Mouse (Mus musculus): ENCODE measurements around the gene Smim7. TPM values are rescaled to one million over a fixed set of nuclear protein-coding genes. Genes with fewer than 3 reads are reported as not detected.

Smim7 gene
- polyA plus RNA-seq (2015; fragmentation: Illumina TruSeq; extraction: RNeasy Lipid Tissue Mini Kit (QIAGEN cat#74804); ENCODE audit: insufficient read depth, low replicate concordance): 77.6 TPM

GRCm38 (mm10) chr8:72570633-72571610, at the start of gene Smim7:
Gene Smim7 (minus strand): TSS chr8:72571088.

GRCm38 (mm10) chr8:72571611-72572473, 954 bp upstream of the Smim7 start, which contains the start of gene Tmem38a:
Gene Tmem38a (plus strand): TSS chr8:72572055.

GRCm38 (mm10) chr8:72547802-72548643, 22.9 kb downstream of the Smim7 start, which contains the start of gene Med26:
Gene Med26 (minus strand): TSS chr8:72548270.

Other genes with a start within 250 kb of the Smim7 start
- 83.9 TPM for gene Eps15l1, start 149.6 kb downstream of the Smim7 start, polyA plus RNA-seq (2015; fragmentation: Illumina TruSeq; extraction: RNeasy Lipid Tissue Mini Kit (QIAGEN cat#74804); ENCODE audit: insufficient read depth, low replicate concordance)
- 0.47 TPM for gene Calr3, start 127.2 kb downstream of the Smim7 start, polyA plus RNA-seq (2015; fragmentation: Illumina TruSeq; extraction: RNeasy Lipid Tissue Mini Kit (QIAGEN cat#74804); ENCODE audit: insufficient read depth, low replicate concordance)
- gene 1700030K09Rik, start 127.2 kb downstream of the Smim7 start, polyA plus RNA-seq (2015; fragmentation: Illumina TruSeq; extraction: RNeasy Lipid Tissue Mini Kit (QIAGEN cat#74804); ENCODE audit: insufficient read depth, low replicate concordance): 14.4 TPM
- 26.0 TPM for gene Cherp, start 95.9 kb downstream of the Smim7 start, polyA plus RNA-seq (2015; fragmentation: Illumina TruSeq; extraction: RNeasy Lipid Tissue Mini Kit (QIAGEN cat#74804); ENCODE audit: insufficient read depth, low replicate concordance)
- 40.6 TPM for gene Slc35e1, start 78.5 kb downstream of the Smim7 start, polyA plus RNA-seq (2015; fragmentation: Illumina TruSeq; extraction: RNeasy Lipid Tissue Mini Kit (QIAGEN cat#74804); ENCODE audit: insufficient read depth, low replicate concordance)
- 4.5 TPM for gene Med26, start 22.8 kb downstream of the Smim7 start, polyA plus RNA-seq (2015; fragmentation: Illumina TruSeq; extraction: RNeasy Lipid Tissue Mini Kit (QIAGEN cat#74804); ENCODE audit: insufficient read depth, low replicate concordance)
- 3.2 TPM for gene Tmem38a, start 967 bp upstream of the Smim7 start, polyA plus RNA-seq (2015; fragmentation: Illumina TruSeq; extraction: RNeasy Lipid Tissue Mini Kit (QIAGEN cat#74804); ENCODE audit: insufficient read depth, low replicate concordance)
- 0.15 TPM for gene Nwd1, start 75.6 kb upstream of the Smim7 start, polyA plus RNA-seq (2015; fragmentation: Illumina TruSeq; extraction: RNeasy Lipid Tissue Mini Kit (QIAGEN cat#74804); ENCODE audit: insufficient read depth, low replicate concordance)
- gene Sin3b, start 152.2 kb upstream of the Smim7 start, polyA plus RNA-seq (2015; fragmentation: Illumina TruSeq; extraction: RNeasy Lipid Tissue Mini Kit (QIAGEN cat#74804); ENCODE audit: insufficient read depth, low replicate concordance): 85.2 TPM
- 5.8 TPM for gene F2rl3, start 190.8 kb upstream of the Smim7 start, polyA plus RNA-seq (2015; fragmentation: Illumina TruSeq; extraction: RNeasy Lipid Tissue Mini Kit (QIAGEN cat#74804); ENCODE audit: insufficient read depth, low replicate concordance)